Mouse (Mus musculus) megakaryocyte-erythroid progenitor cell, adult 5-6 weeks (primary cell): ENCODE measurements around the gene Slc22a23. TPM values are rescaled to one million over a fixed set of nuclear protein-coding genes. Genes with fewer than 3 reads are reported as not detected.

Experiments used
- ATAC-seq: replicated peaks from 2 replicates; pipeline ENCODE4 v1.8.0; 2016; ENCODE audit warnings: mild to moderate bottlenecking, inconsistent platforms; ENCODE audit not compliant: severe bottlenecking, poor library complexity, low FRiP score, low TSS enrichment
- total RNA-seq, 2 experiments: library from RNA; stranded (forward) in 1 of 2; stranded (reverse) in 1 of 2; fragments of 200-1000, 215-1000 nt in 1 of 2; fragments of >200 nt in 1 of 2; fragmentation: Nextera tagmentation in 1 of 2; gene quantifications; 2 replicates each; pipeline ENCODE4 v1.2.3; 2014 to 2017

Slc22a23 gene
- total RNA-seq, 2 experiments from 2014 or later: 29.1 to 35.5 TPM

GRCm38 (mm10) chr13:34344376-34345127, 430 bp downstream of the Slc22a23 start:
- peak; percentile 10; the same call in 1 of the 2 replicates for ATAC-seq

GRCm38 (mm10) chr13:34343719-34344375, 1.1 kb downstream of the Slc22a23 start:
- no peak for ATAC-seq

DNA sequence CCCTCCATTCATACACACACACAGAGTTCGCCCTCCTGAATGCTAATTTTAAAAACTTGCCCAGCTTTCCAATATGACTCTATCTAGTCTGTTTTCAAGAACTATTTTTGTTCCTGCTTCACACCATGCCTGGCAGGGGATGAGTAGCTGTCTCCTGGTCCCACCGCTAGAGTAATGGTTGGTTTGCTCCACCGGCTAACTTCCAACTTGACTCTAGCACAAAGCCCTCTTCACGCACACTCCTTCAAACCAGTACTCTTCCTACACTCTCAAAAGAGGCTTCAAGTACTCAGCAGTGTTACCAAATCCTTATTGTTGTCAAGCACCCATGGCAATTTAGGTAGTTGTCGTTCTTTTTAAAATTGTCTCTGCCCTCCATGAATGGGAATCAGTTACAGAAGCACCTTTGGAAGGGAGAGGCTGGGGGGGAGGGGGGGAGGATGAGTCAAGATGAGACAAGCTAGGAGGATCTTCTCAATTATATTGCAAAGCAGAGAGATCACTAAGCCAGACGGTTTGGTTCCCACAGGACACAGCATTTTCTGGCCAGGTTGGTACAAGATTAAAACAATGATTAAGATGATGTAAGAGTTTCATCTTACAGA, 2.6 kb downstream of the Slc22a23 start:
- ATAC-seq: no peak

DNA sequence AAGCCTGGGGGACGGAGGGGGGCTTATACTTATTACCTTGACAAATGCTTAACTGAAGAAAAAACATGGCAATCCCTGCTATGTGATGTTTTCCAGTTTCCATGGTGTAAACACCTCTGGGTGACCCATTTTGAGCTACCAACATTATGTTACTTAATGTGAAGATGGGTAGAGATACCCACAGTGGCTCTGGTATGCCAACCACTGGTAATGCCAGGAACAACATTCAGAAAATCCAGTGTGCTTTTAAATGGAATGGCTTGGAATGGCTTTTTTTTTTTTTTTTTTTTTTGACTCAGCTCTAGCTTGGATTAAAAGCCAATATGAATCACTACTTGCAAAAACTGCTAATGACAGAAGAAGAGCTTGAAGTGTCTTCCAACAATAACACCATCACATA, 8.1 kb downstream of the Slc22a23 start:
- no peak for ATAC-seq

- no peak for ATAC-seq
Measured at GRCm38 (mm10) chr13:34334847-34335246, 10.1 kb downstream of the Slc22a23 start.

- ATAC-seq: peak; percentile 92
Measured at GRCm38 (mm10) chr13:34332762-34333161, 12.2 kb downstream of the Slc22a23 start.

- no peak for ATAC-seq
Measured at GRCm38 (mm10) chr13:34331399-34332186, 13.4 kb downstream of the Slc22a23 start.

- ATAC-seq: peak; percentile 70
Measured at GRCm38 (mm10) chr13:34329589-34329988, 15.4 kb downstream of the Slc22a23 start.

GRCm38 (mm10) chr13:34326992-34327391, 18.0 kb downstream of the Slc22a23 start:
- no peak for ATAC-seq

- no peak for ATAC-seq
Measured at GRCm38 (mm10) chr13:34323361-34323760, 21.6 kb downstream of the Slc22a23 start.

- ATAC-seq: no peak
Measured at GRCm38 (mm10) chr13:34320482-34320881, 24.5 kb downstream of the Slc22a23 start.

DNA sequence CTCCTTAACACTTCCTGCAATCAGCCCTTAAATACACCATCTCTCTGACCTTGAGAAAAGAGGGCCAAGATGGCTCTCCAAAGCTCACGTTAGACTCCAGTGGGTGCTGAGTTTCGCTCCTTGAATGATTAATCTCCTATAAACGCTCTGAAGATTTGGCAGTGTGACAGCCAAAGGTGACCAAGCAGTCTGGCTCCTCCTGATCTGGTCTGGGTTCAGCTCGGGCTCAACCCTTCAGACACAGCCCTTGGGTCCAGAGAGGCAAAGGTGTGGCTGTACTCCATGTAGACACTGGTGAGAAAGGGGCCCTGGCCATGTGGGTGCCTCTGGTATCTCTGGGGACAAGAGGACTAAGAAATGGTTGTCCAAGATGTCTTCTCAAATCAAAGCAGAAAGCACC, 27.9 kb downstream of the Slc22a23 start:
- peak; percentile 57 for ATAC-seq

- no peak for ATAC-seq
Measured at GRCm38 (mm10) chr13:34316511-34316910, 28.5 kb downstream of the Slc22a23 start.

GRCm38 (mm10) chr13:34313033-34313491, 31.9 kb downstream of the Slc22a23 start:
- ATAC-seq: no peak

- peak; percentile 74 for ATAC-seq
Measured at GRCm38 (mm10) chr13:34312346-34313002, 32.5 kb downstream of the Slc22a23 start.

DNA sequence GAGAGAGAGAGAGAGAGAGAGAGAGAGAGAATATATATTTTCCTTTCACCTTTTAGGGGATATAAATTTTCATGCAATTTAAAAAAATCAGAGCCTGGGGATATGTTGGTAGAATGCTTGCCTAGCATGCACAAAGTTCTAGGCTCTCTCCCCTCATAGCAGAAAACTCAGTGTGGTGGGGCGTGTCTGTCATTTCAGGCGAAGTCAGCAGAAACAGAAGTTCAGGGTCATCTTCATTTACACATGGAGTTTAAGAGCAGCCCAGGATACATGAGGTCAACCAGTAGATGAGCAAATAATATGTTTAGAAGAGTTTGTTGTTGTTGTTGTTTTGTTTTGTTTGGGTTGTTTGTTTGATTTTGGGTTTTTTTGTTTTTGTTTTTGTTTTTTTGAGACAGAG, 33.4 kb downstream of the Slc22a23 start:
- no peak for ATAC-seq

- ATAC-seq: no peak
Measured at GRCm38 (mm10) chr13:34308604-34308927, 36.4 kb downstream of the Slc22a23 start.

DNA sequence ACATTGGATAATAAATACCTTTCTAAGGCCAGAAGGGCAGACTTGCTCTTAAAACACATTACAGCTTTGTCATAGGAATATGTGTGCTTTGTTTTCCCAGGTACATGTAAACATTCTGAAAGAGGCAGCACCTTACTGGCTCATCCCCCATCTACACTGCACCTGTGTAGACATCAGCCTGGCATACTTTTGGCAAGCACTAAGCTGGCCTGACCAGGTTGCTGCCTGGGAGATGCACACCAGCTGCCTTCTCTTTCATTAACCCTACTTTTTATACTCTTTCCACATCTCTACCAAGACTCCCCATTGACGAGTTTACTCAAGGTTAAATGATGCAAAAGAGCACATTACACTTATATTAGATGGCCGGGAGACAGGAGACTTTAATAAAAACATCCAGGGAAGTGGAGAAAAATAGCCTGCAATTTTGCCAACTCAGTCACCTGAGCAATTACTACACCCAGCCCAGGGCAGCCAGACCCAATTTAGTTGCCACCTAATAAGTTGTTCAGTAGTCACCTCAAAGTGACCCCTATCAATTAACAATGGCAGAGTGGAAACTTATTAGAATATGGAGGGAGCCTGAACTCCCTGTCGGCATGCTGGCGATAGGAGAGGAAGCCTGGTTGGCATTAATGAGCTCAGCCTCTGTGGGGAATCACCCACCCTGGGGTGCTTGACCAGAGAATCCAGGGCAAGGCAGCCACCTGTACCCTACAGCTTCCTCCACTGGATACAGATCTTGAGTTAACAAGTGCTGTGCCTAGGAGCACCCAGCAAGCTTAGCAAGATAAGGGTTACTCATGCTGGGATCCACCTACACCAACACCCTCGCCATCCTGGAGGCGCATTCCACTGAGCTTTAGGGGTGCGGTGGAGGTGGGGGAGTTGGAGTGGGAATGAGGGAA, 37.0 kb downstream of the Slc22a23 start:
- ATAC-seq: peak; percentile 47; the same call in 1 of the 2 replicates
